Mouse (Mus musculus): ENCODE results near the gene Tmem135. TPM values are rescaled to one million over a fixed set of nuclear protein-coding genes. Genes with fewer than 3 reads are reported as not detected.

Gene Tmem135
- total and polyA plus RNA-seq, 3 experiments = 18.0 to 31.0 (median 30.0) TPM

DNA sequence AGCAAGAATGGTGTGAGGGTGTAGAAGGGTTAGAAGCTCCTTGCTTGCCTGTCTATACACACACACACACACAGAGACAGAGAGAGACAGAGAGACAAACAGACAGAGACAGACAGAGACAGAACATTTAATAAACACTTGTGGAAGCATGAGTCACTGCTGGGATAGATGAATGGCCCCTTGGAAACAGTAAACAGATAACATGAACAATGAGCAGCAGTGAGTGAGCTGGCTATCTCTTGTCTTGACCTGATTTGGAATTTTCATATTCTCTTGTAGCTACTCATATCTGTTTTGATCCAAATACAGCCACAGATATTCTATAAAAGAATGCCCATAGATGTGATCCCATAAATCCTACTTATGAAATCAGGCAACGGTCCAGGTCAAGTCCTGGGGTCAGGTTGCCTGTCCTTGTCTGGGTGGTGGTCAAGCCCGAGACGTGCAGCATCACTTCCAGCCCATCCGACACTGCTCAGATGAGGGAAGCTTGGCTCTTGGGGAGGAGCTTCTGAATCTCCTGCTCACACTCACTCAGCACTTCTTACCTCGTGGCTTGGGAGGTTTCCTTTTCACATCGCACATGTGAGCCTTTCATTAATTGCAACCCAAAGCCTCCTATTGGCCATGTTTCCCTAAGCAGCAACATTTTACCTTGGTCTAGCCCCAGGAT, 32.3 kb downstream of the Tmem135 start:
- Histone ChIP-seq H3K9ac (ENCODE audit: insufficient read depth, low read depth) (no peak overlapping the region), H3K4me1 (ENCODE audit: control insufficient read depth in 1 of 2, insufficient read depth in 2 of 2) (peaks cover 0 to 5% of the 10 kb centered on the region in 2 experiments; a peak in 1 of 4 replicates), H3K4me3 (replicated peaks in 1 of 3; ENCODE audit: low read depth in 2 of 3, low read length in 2 of 3, poor library complexity in 1 of 3) (no peak overlapping the region), H3K4me2 (ENCODE audit: insufficient read depth, low read depth, poor library complexity, severe bottlenecking) (no peak overlapping the region), H3K27me3 (replicated peaks) (no peaks in the 10 kb centered on the region), H3K9me3 (replicated peaks; ENCODE audit: low read length) (no peaks in the 10 kb centered on the region), H3K79me2 (replicated peaks; ENCODE audit: control insufficient read depth, extremely low read depth, insufficient read depth, poor library complexity, severe bottlenecking) (no peaks in the 10 kb centered on the region), H3K36me3 (replicated peaks in 1 of 2; ENCODE audit: control insufficient read depth in 1 of 2, insufficient read depth in 1 of 2, low read length in 1 of 2) (no peaks in the 10 kb centered on the region), H3K27ac (ENCODE audit: insufficient read depth, low read depth) (no peak overlapping the region)
- TF ChIP-seq ZMIZ1 (IDR thresholded peaks at IDR 0.05; ENCODE audit: low read depth, low read length) = no peak
- no peak for TF ChIP-seq MAX (IDR thresholded peaks at IDR 0.05; ENCODE audit: low read length)
- TF ChIP-seq ZNF384 (IDR thresholded peaks at IDR 0.05; ENCODE audit: low read depth, low read length) = no peak
- TF ChIP-seq JUN (IDR thresholded peaks at IDR 0.05; ENCODE audit: insufficient read depth, low read depth, low read length) = no peak
- no peak for TF ChIP-seq E2F4 (IDR thresholded peaks at IDR 0.05; ENCODE audit: insufficient replicate concordance, low read depth, low read length)
- no peak for TF ChIP-seq BHLHE40 (IDR thresholded peaks at IDR 0.05; ENCODE audit: low read depth, low read length)
- no peak for TF ChIP-seq HCFC1 (IDR thresholded peaks at IDR 0.05; ENCODE audit: low read depth, low read length)
- no peak for TF ChIP-seq SIN3A (IDR thresholded peaks at IDR 0.05; ENCODE audit: low read length)
- TF ChIP-seq PAX5 (IDR thresholded peaks at IDR 0.05; ENCODE audit: low read length) = no peak
- no peak for TF ChIP-seq MAZ (IDR thresholded peaks at IDR 0.05; ENCODE audit: low read depth, low read length)
- no peak for TF ChIP-seq USF2 (conservative IDR thresholded peaks at IDR 0.05; ENCODE audit: low read depth, low read length)
- TF ChIP-seq TBP (conservative IDR thresholded peaks at IDR 0.05; ENCODE audit: low read depth, low read length) = no peak
- no peak for TF ChIP-seq KAT2A (IDR thresholded peaks at IDR 0.05; ENCODE audit: insufficient replicate concordance, low read length)
- no peak for TF ChIP-seq MEF2A (IDR thresholded peaks at IDR 0.05; ENCODE audit: borderline replicate concordance, low read depth, low read length)
- no peak for TF ChIP-seq MXI1 (IDR thresholded peaks at IDR 0.05; ENCODE audit: low read depth, low read length)
- no peak for TF ChIP-seq JUND (conservative IDR thresholded peaks at IDR 0.05; ENCODE audit: low read depth, low read length)
- TF ChIP-seq USF1 (IDR thresholded peaks at IDR 0.05; ENCODE audit: low read depth, low read length) = no peak
- in situ Hi-C loops (cut with MboI; ENCODE audit: low pct_ligation_motif_present, low pct_unique_long_range_greater_than_20kb, low sequenced_read_pairs) (no loop called here), dilution Hi-C loops (cut with MboI; ENCODE audit: extremely low pct_ligation_motif_present, extremely low pct_unique_long_range_greater_than_20kb, low sequenced_read_pairs) (no loop called here)
- DNase-seq (ENCODE audit: extremely low read depth) = no peak

DNA sequence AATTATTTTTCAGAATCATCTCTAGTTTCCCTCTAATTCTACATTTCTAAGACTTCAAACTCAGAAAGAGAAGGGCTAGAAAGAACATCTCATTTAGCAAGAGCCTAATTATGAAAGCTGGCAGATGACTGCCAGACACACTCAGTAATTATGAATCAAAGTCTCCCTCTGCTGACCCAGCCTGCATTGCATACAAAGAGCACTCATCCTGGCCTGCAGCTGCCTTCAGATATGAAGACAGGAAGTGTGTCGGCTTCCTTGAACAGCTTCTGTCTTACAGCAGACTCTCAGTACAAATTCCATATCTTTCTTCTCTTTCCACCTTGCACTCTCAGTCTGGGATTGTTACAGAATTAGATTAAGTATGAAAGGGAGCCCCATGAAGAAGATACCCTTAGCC, 33.1 kb downstream of the Tmem135 start:
- in situ Hi-C loops (cut with MboI; ENCODE audit: low pct_ligation_motif_present, low pct_unique_long_range_greater_than_20kb, low sequenced_read_pairs) (no loop called here), dilution Hi-C loops (cut with MboI; ENCODE audit: extremely low pct_ligation_motif_present, extremely low pct_unique_long_range_greater_than_20kb, low sequenced_read_pairs) (no loop called here)
- Histone ChIP-seq H3K4me1 (ENCODE audit: control insufficient read depth in 1 of 2, insufficient read depth in 2 of 2) (peaks cover 0 to 5% of the 10 kb centered on the region in 2 experiments; a peak in 1 of 4 replicates), H3K79me2 (replicated peaks; ENCODE audit: control insufficient read depth, extremely low read depth, insufficient read depth, poor library complexity, severe bottlenecking) (no peaks in the 10 kb centered on the region), H3K36me3 (replicated peaks in 1 of 2; ENCODE audit: control insufficient read depth in 1 of 2, insufficient read depth in 1 of 2, low read length in 1 of 2) (no peaks in the 10 kb centered on the region), H3K4me3 (replicated peaks in 1 of 3; ENCODE audit: low read depth in 2 of 3, low read length in 2 of 3, poor library complexity in 1 of 3) (no peak overlapping the region), H3K27me3 (replicated peaks) (no peaks in the 10 kb centered on the region), H3K9me3 (replicated peaks; ENCODE audit: low read length) (no peaks in the 10 kb centered on the region), H3K4me2 (ENCODE audit: insufficient read depth, low read depth, poor library complexity, severe bottlenecking) (no peak overlapping the region), H3K9ac (ENCODE audit: insufficient read depth, low read depth) (no peak overlapping the region), H3K27ac (ENCODE audit: insufficient read depth, low read depth) (no peak overlapping the region)
- TF ChIP-seq ZKSCAN1 (IDR thresholded peaks at IDR 0.05; ENCODE audit: borderline replicate concordance, low read depth, low read length) (no peak), RCOR1 (conservative IDR thresholded peaks at IDR 0.05; ENCODE audit: low read depth, low read length) (no peak), BHLHE40 (IDR thresholded peaks at IDR 0.05; ENCODE audit: low read depth, low read length) (no peak), CTCF (conservative IDR thresholded peaks at IDR 0.05 in 1 of 2, IDR thresholded peaks at IDR 0.05 in 1 of 2; ENCODE audit: low read depth in 2 of 2, low read length in 2 of 2) (peak in 1 of 2 experiments; percentile 72; a peak in 2 of 4 replicates), RAD21 (IDR thresholded peaks at IDR 0.05; ENCODE audit: low read depth, low read length) (peak; percentile 85), ZC3H11A (IDR thresholded peaks at IDR 0.05; ENCODE audit: low read depth, low read length) (peak; percentile 70), ELF1 (IDR thresholded peaks at IDR 0.05; ENCODE audit: low read depth, low read length) (peak; percentile 54), SMC3 (IDR thresholded peaks at IDR 0.05; ENCODE audit: low read depth, low read length) (peak; percentile 83)
- peak; percentile 56 for DNase-seq (ENCODE audit: extremely low read depth)

All from CH12.LX (cell line).